ENCODE assay signal across 10 mouse cellular contexts in the genomic region with DNA sequence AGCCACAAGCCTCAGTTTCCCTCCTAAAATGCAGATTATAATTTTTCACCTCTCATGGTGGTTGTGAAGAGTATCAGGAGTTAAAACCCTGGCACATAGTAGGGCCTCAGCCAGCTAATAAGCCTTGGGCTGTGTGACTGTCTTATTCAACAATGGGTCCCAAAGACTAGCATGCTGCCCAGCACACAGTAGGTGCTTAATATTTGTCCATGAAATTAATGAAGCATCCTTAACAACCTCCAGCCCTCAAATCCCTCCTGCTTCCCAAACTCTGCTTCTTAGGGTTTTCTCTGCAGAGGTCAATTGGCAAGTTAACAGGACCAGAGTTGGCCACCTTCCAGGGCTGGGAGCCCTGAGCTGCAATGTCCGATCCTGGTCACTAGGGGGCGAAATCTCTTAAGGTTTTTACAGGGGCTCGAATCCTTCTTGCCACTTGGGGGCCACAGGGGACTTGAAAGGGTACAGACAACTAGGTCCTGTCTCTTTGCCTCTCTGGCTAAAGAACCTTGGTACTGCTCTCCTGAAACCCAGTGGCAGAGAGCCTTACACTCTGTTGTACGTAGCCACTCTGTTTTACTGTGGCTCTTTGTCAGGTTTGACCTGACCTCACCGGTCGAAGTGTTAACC.
DNase-seq lines count a peak whose midpoint lies in the region; ATAC-seq and TF ChIP-seq lines count a peak whose summit lies in the region.
"Had no signal": no experiment of that assay in that cellular context is flagged by ENCODE, and none has a peak within 500 bp of the region (broad histone marks: within the 10 kb centered on the region; RNA-seq: fewer than 3 reads in every experiment).

No protein-coding gene starts in this region.

- no peaks in the 10 kb centered on the region for H3K4me1 ChIP-seq in kidney, embryonic 15.5 days
- peaks cover 6% of the 10 kb centered on the region for H3K4me1 ChIP-seq in forebrain, embryonic 13.5 days
- no peaks in the 10 kb centered on the region for H3K4me1 ChIP-seq in intestine, embryonic 15.5 days (replicated peaks)
- H3K4me1 ChIP-seq in olfactory bulb, adult 2 months (ENCODE audit: control insufficient read depth, insufficient read depth, low read length): no peaks in the 10 kb centered on the region
- no peaks in the 10 kb centered on the region for H3K4me1 ChIP-seq in thymus, adult 2 months (replicated peaks; ENCODE audit: control insufficient read depth, insufficient read depth, low read length)
- H3K4me1 ChIP-seq: stomach, embryonic 15.5 days had no signal

- intact Hi-C loops in left cerebral cortex, postnatal 36 days (cut with DNase I): loop anchor here (1.0 kb wide), 1 partner anchor 161 kb away; no protein-coding TSS in a partner anchor

- no peak overlapping the region for H3K4me3 ChIP-seq in kidney, embryonic 15.5 days (replicated peaks)
- no peak overlapping the region for H3K4me3 ChIP-seq in forebrain, embryonic 13.5 days
- no peak overlapping the region for H3K4me3 ChIP-seq in intestine, embryonic 15.5 days (replicated peaks)
- H3K4me3 ChIP-seq in olfactory bulb, adult 2 months (ENCODE audit: insufficient read depth, low read depth, low read length): no peak overlapping the region
- H3K4me3 ChIP-seq in thymus, adult 2 months (ENCODE audit: control insufficient read depth, insufficient read depth, low read length): no peak overlapping the region
- H3K4me3 ChIP-seq: embryonic facial prominence, embryonic 15.5 days; stomach, embryonic 15.5 days had no signal

- H3K9ac ChIP-seq in kidney, embryonic 15.5 days: no peak overlapping the region
- no peak overlapping the region for H3K9ac ChIP-seq in forebrain, embryonic 13.5 days
- H3K9ac ChIP-seq in intestine, embryonic 15.5 days: no peak overlapping the region
- H3K9ac ChIP-seq: embryonic facial prominence, embryonic 15.5 days; stomach, embryonic 15.5 days had no signal

- no peak for TF ChIP-seq POLR2A in olfactory bulb, adult 2 months (IDR thresholded peaks at IDR 0.05; ENCODE audit: insufficient read depth, low read depth, low read length)
- TF ChIP-seq POLR2A in thymus, adult 2 months (IDR thresholded peaks at IDR 0.05; ENCODE audit: control insufficient read depth, extremely low read depth, insufficient read depth, low read length, poor library complexity): no peak

- no peaks in the 10 kb centered on the region for H3K9me3 ChIP-seq in kidney, embryonic 15.5 days (replicated peaks)
- H3K9me3 ChIP-seq in forebrain, embryonic 13.5 days (replicated peaks): no peaks in the 10 kb centered on the region
- H3K9me3 ChIP-seq in intestine, embryonic 15.5 days: no peaks in the 10 kb centered on the region
- H3K9me3 ChIP-seq: embryonic facial prominence, embryonic 15.5 days; stomach, embryonic 15.5 days had no signal

- DNase-seq in kidney, adult 18-20 months: peak; percentile 91
- DNase-seq in c-Kit-positive CD71-negative TER-119-negative erythroid progenitor cells, embryonic 14.5 days (ENCODE audit: low read depth): peak; percentile 69
- peak; percentile 61 to 71 for DNase-seq in left cerebral cortex, postnatal 36 days (ENCODE audit: low spot score in 2 of 2)
- DNase-seq in thymus, adult 2 months: peak; percentile 72

- peak; percentile 83 for TF ChIP-seq CTCF in olfactory bulb, adult 2 months (IDR thresholded peaks at IDR 0.05; ENCODE audit: insufficient read depth, low read depth, low read length)
- TF ChIP-seq CTCF in thymus, adult 2 months (IDR thresholded peaks at IDR 0.05; ENCODE audit: borderline replicate concordance, control insufficient read depth, extremely low read depth, insufficient read depth, low read length, poor library complexity): peak; percentile 76; the same call in 1 of the 2 replicates

- WGBS in kidney, embryonic 15.5 days: 36% methylated on average over 6 of the region's 6 CpGs
- 39% methylated on average over 6 of the region's 6 CpGs for WGBS in forebrain, embryonic 13.5 days
- 38% methylated on average over 6 of the region's 6 CpGs for WGBS in intestine, embryonic 15.5 days
- WGBS in olfactory bulb, adult 2 months: 45% methylated on average over 6 of the region's 6 CpGs
- 47% methylated on average over 6 of the region's 6 CpGs for WGBS in thymus, adult 2 months

- no peak for ATAC-seq in kidney, embryonic 15.5 days (replicated peaks; ENCODE audit: low FRiP score)
- ATAC-seq in forebrain, embryonic 13.5 days: peak; percentile 12; the same call in 1 of the 2 replicates
- peak; percentile 43; the same call in 1 of the 2 replicates for ATAC-seq in intestine, embryonic 15.5 days

- H3K4me2 ChIP-seq in kidney, embryonic 15.5 days: no peak overlapping the region
- no peak overlapping the region for H3K4me2 ChIP-seq in forebrain, embryonic 13.5 days
- no peak overlapping the region for H3K4me2 ChIP-seq in intestine, embryonic 15.5 days (replicated peaks)
- H3K4me2 ChIP-seq: embryonic facial prominence, embryonic 15.5 days; stomach, embryonic 15.5 days had no signal

- H3K36me3 ChIP-seq in kidney, embryonic 15.5 days: no peaks in the 10 kb centered on the region
- H3K36me3 ChIP-seq in forebrain, embryonic 13.5 days (ENCODE audit: poor library complexity, severe bottlenecking): no peaks in the 10 kb centered on the region
- no peaks in the 10 kb centered on the region for H3K36me3 ChIP-seq in intestine, embryonic 15.5 days
- no peaks in the 10 kb centered on the region for H3K36me3 ChIP-seq in thymus, adult 2 months (ENCODE audit: control insufficient read depth, insufficient read depth, low read length)
- H3K36me3 ChIP-seq: embryonic facial prominence, embryonic 15.5 days; stomach, embryonic 15.5 days had no signal

- no peak overlapping the region for H3K27ac ChIP-seq in kidney, embryonic 15.5 days
- H3K27ac ChIP-seq in forebrain, embryonic 13.5 days: no peak overlapping the region
- no peak overlapping the region for H3K27ac ChIP-seq in intestine, embryonic 15.5 days
- H3K27ac ChIP-seq in olfactory bulb, adult 2 months (ENCODE audit: insufficient read depth, low read depth, low read length): no peak overlapping the region
- no peak overlapping the region for H3K27ac ChIP-seq in thymus, adult 2 months (ENCODE audit: control insufficient read depth, insufficient read depth, low read length)
- H3K27ac ChIP-seq: embryonic facial prominence, embryonic 15.5 days; stomach, embryonic 15.5 days had no signal

- H3K27me3 ChIP-seq in kidney, embryonic 15.5 days: peaks cover 4% of the 10 kb centered on the region; the same call in 1 of the 2 replicates
- H3K27me3 ChIP-seq in forebrain, embryonic 13.5 days: no peaks in the 10 kb centered on the region
- no peaks in the 10 kb centered on the region for H3K27me3 ChIP-seq in intestine, embryonic 15.5 days (replicated peaks)
- no peaks in the 10 kb centered on the region for H3K27me3 ChIP-seq in thymus, adult 2 months (ENCODE audit: control insufficient read depth, insufficient read depth, low read length)
- H3K27me3 ChIP-seq: embryonic facial prominence, embryonic 15.5 days; stomach, embryonic 15.5 days had no signal
